Mouse (Mus musculus): ENCODE measurements around the gene Gm29427.

DNA sequence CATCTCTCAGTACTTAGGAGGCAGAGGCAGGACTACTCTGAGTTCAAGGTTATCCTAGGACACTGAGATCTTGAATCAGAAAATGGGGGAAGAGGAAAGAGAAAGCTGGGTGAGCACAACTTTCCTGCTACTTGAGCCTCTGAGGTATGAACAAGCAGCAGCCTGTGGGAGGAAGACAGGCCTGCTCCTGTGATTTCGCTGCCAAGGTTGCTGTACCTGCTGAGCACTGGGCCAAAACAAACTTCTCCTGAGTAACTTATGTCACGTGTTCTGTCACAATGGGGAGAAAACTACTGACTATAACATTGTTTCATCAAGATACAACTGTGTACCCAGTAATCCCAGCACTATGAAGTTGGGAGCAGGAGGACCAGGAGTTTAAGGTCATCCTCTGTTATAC is 12.0 kb downstream of the Gm29427 start:
- no peak for TF ChIP-seq CTCF (IDR thresholded peaks at IDR 0.05; ENCODE audit: control insufficient read depth, insufficient read depth, insufficient replicate concordance, low read depth, low read length)
- TF ChIP-seq POLR2A (IDR thresholded peaks at IDR 0.05; ENCODE audit: control insufficient read depth, low read depth, low read length) = no peak
